8 mouse cellular contexts compared by ENCODE assay signal in genomic region chr4:114386395-114386811, GRCm38 (mm10). TPM values are rescaled to one million over a fixed set of nuclear protein-coding genes. Genes with fewer than 3 reads are reported as not detected.
A peak's percentile ranks its signal among the peaks of the same experiment; 100 is the strongest.
DNase-seq lines count a peak whose midpoint lies in the region; ATAC-seq and TF ChIP-seq lines count a peak whose summit lies in the region.

No protein-coding gene starts in this region.

- H3K4me2 ChIP-seq in stomach, postnatal 0 days (replicated peaks; ENCODE audit: low read depth), result no peak overlapping the region

- no peak for TF ChIP-seq EP300 in stomach, postnatal 0 days (optimal IDR thresholded peaks at IDR 0.05)

- H3K9me3 ChIP-seq in stomach, postnatal 0 days (ENCODE audit: control insufficient read depth, low read length), result no peaks in the 10 kb centered on the region

- no peak overlapping the region for H3K9ac ChIP-seq in stomach, postnatal 0 days (ENCODE audit: low read length)

- no peak overlapping the region for H3K27ac ChIP-seq in stomach, postnatal 0 days (replicated peaks)

- H3K27me3 ChIP-seq in stomach, postnatal 0 days (ENCODE audit: control insufficient read depth, insufficient read depth, low read length), result no peaks in the 10 kb centered on the region

- intact Hi-C loops in left cerebral cortex, postnatal 36 days (cut with DNase I), result no loop called here

- H3K4me1 ChIP-seq in stomach, postnatal 0 days (replicated peaks; ENCODE audit: control insufficient read depth, insufficient read depth), result no peaks in the 10 kb centered on the region

- H3K36me3 ChIP-seq in stomach, postnatal 0 days (ENCODE audit: control insufficient read depth, insufficient read depth, low read length), result no peaks in the 10 kb centered on the region

- peak; percentile 69 to 73 for DNase-seq in layer of hippocampus, postnatal 10 days (ENCODE audit: low spot score in 2 of 2)
- no peak for DNase-seq in layer of hippocampus, adult 9-10 months (ENCODE audit: low spot score)
- DNase-seq in adrenal gland, postnatal 36 days, result peak; percentile 30 to 59
- DNase-seq in cerebellum, postnatal 4 days (ENCODE audit: low spot score in 2 of 2), result peak; percentile 36 to 77
- DNase-seq in stomach, postnatal 0 days (ENCODE audit: low spot score), result peak; percentile 21
- no peak for DNase-seq in left cerebral cortex, postnatal 36 days (ENCODE audit: low spot score in 2 of 2)
- DNase-seq in frontal cortex, adult 2 months (ENCODE audit: extremely low spot score in 1 of 2, low spot score in 1 of 2), result no peak

- no peak overlapping the region for H3K4me3 ChIP-seq in stomach, postnatal 0 days (ENCODE audit: low read depth, low read length)

- peak; percentile 22 to 25; a peak in 1 of 4 replicates for ATAC-seq in hematopoietic stem cell, adult 5-6 weeks (replicated peaks in 1 of 2; ENCODE audit: insufficient read depth in 1 of 2, low FRiP score in 2 of 2, low TSS enrichment in 1 of 2, low read depth in 1 of 2, poor library complexity in 2 of 2, severe bottlenecking in 2 of 2)
- peak; percentile 32; the same call in 1 of the 2 replicates for ATAC-seq in stomach, postnatal 0 days (ENCODE audit: low FRiP score, low TSS enrichment)

- WGBS in stomach, postnatal 0 days, result 43% methylated on average over 2 of the region's 2 CpGs

- TF ChIP-seq CTCF in stomach, postnatal 0 days (IDR thresholded peaks at IDR 0.05; ENCODE audit: low read depth), result peak; percentile 9; the same call in 1 of the 2 replicates

RNA-seq across cellular contexts. Expression of gene Trabd2b, which starts 20.1 kb away (rescaled TPM):
- total RNA-seq in layer of hippocampus, postnatal 10 days (2021), result 1 to 10 TPM; 1.3 to 1.5 TPM
- total RNA-seq in adrenal gland, postnatal 36 days (2021), result 1 to 10 TPM; 1.3 to 2.2 TPM
- total RNA-seq in hematopoietic stem cell, adult 5-6 weeks (2017), result 0.10 TPM in 1 of 2 replicates, not detected in the other
- 0.59 and 0.61 TPM in 2 replicates for polyA plus RNA-seq in stomach, postnatal 0 days (2015; fragmentation: Nextera tagmentation; extraction: Ambion mirVana)
- total RNA-seq in left cerebral cortex, postnatal 36 days (2021), result 1 to 10 TPM; 4.4 to 4.9 TPM
- 0.99 and 1.8 TPM in 2 replicates for polyA plus RNA-seq in frontal cortex, adult 2 months (2012; rRNA removed)

Comparison
In these comparisons a context has a peak if more than half of its experiments do, and no peak if none do; other contexts are left out.
1. DNase-seq: peak in layer of hippocampus, postnatal 10 days (2 of 2), adrenal gland, postnatal 36 days (2 of 2), cerebellum, postnatal 4 days (2 of 2) and stomach, postnatal 0 days (single experiment); none in layer of hippocampus, adult 9-10 months (single experiment), left cerebral cortex, postnatal 36 days (0 of 2) and frontal cortex, adult 2 months (0 of 2).